3 mouse cellular contexts compared by ENCODE assay signal in the genomic region with DNA sequence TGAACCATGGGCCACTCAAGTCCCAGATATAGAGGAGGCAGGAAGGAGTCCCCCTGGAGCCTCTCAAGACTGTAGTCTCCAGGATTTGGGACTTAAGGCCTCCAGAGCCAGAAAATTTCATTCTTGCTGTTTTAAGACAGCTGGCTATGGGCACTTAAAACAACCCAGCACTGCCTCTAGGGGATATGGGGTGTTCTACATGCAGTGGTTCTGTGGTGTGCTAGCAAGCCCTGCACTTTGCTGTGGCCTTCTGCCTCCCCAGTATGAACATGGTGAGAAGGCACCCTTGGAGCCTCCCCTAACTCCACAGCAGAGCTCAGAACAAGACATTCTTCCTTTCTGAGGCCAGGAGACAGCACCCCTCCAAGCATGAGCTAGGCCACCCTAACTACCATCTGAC. TPM values are rescaled to one million over a fixed set of nuclear protein-coding genes. Genes with fewer than 3 reads are reported as not detected.
"Had no signal": no experiment of that assay in that cellular context is flagged by ENCODE, and none has a peak within 500 bp of the region (broad histone marks: within the 10 kb centered on the region; RNA-seq: fewer than 3 reads in every experiment).

No protein-coding gene starts in this region.

RNA-seq across cellular contexts. Expression of a gene that starts 36.7 kb away (rescaled TPM):
- total RNA-seq: monocyte, adult 5-6 weeks had no signal

RNA-seq across cellular contexts. Expression of a gene that starts 49.3 kb away (rescaled TPM):
- total RNA-seq: midbrain, postnatal 0 days; monocyte, adult 5-6 weeks had no signal
- polyA plus RNA-seq: neural tube, embryonic 12.5 days had no signal
